In the genomic region with DNA sequence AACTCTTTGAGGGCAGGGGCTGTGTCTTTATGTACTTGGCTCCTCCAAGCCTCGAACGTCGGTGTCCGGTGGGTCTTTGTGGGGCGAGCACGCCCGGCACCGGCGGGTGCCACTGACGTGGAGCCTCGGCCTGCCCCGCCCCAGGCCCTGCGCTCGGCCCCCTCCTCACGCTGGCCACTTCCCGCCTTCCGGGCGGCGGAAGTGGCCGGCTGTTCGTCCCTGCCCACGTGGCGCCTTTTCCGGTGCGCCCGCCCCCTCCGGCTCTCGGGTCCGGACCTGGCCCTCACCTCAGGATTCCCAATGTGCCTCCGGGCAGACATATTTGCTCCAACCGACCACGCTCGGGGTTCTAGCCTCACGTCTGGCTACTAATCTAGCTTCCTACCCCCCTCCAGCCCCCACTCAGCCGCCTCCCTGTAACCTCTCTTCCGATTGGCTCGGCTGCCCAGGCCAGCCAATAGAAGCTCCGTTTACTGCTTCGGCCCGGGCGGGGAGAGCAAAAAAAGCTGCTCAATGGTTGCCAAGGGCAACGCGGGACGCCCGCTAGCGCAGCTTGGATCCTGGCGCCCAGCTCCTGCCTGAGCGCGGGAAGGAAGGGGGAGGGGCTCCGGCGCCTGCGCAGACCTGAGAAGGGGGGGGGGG, we compare ENCODE assay signal across 8 mouse cellular contexts. TPM values are rescaled to one million over a fixed set of nuclear protein-coding genes. Genes with fewer than 3 reads are reported as not detected.
A peak's percentile ranks its signal among the peaks of the same experiment; 100 is the strongest.
DNase-seq lines count a peak whose midpoint lies in the region; ATAC-seq and TF ChIP-seq lines count a peak whose summit lies in the region.

Gene Cep41, minus strand, starts transcription at position 400 of the 642 bp plus-strand sequence.

- under 1% methylated on average over 52 of the region's 52 CpGs for WGBS in forebrain, postnatal 0 days
- WGBS in lung, embryonic 15.5 days, result under 1% methylated on average over 48 of the region's 52 CpGs

- peak; percentile 94 for ATAC-seq in G1E (ENCODE audit: extremely low read depth, insufficient number of reproducible peaks, low FRiP score, poor library complexity, severe bottlenecking)
- ATAC-seq in forebrain, postnatal 0 days, result peak; percentile 99
- ATAC-seq in lung, embryonic 15.5 days (ENCODE audit: borderline replicate concordance, extremely low read depth, low FRiP score, low TSS enrichment), result peak; percentile 97

- H3K36me3 ChIP-seq in G1E (replicated peaks), result peaks cover 3% of the 10 kb centered on the region
- H3K36me3 ChIP-seq in forebrain, postnatal 0 days (ENCODE audit: insufficient read depth), result no peaks in the 10 kb centered on the region
- no peaks in the 10 kb centered on the region for H3K36me3 ChIP-seq in lung, embryonic 15.5 days

- TF ChIP-seq CTCF in G1E (IDR thresholded peaks at IDR 0.05; ENCODE audit: low read depth, low read length), result no peak
- no peak for TF ChIP-seq CTCF in forebrain, postnatal 0 days (IDR thresholded peaks at IDR 0.05; ENCODE audit: low read depth)

- H3K27ac ChIP-seq in forebrain, postnatal 0 days (ENCODE audit: low read depth, low read length), result peak within 1 kb of the TSS; percentile 89
- peak within 1 kb of the TSS; percentile 89 for H3K27ac ChIP-seq in lung, embryonic 15.5 days

- H3K27me3 ChIP-seq in G1E (ENCODE audit: insufficient read depth, low read length), result peaks cover 16% of the 10 kb centered on the region
- H3K27me3 ChIP-seq in forebrain, postnatal 0 days (ENCODE audit: insufficient read depth, low read length), result no peaks in the 10 kb centered on the region
- no peaks in the 10 kb centered on the region for H3K27me3 ChIP-seq in lung, embryonic 15.5 days

- H3K9me3 ChIP-seq in G1E (replicated peaks), result no peaks in the 10 kb centered on the region
- H3K9me3 ChIP-seq in forebrain, postnatal 0 days (ENCODE audit: low read length), result no peaks in the 10 kb centered on the region
- no peaks in the 10 kb centered on the region for H3K9me3 ChIP-seq in lung, embryonic 15.5 days

- peak; percentile 99 for DNase-seq in G1E (ENCODE audit: low spot score)
- DNase-seq in cerebellum, adult 18-20 months, result peak; percentile 96 to 98
- peak; percentile 99 for DNase-seq in forebrain, postnatal 0 days
- peak; percentile 98 for DNase-seq in heart, postnatal 4 days
- peak; percentile 96 to 98 for DNase-seq in layer of hippocampus, adult 8-10 months (ENCODE audit: low spot score in 2 of 2)
- peak; percentile 94 for DNase-seq in ovary, adult 18-20 months (ENCODE audit: low spot score)
- DNase-seq in thymus, postnatal 0 days (ENCODE audit: low spot score), result peak; percentile 94

- peak within 1 kb of the TSS; percentile 76 for H3K9ac ChIP-seq in forebrain, postnatal 0 days
- H3K9ac ChIP-seq in lung, embryonic 15.5 days, result peak within 1 kb of the TSS; percentile 53

- peak within 1 kb of the TSS; percentile 80 for H3K4me2 ChIP-seq in forebrain, postnatal 0 days (ENCODE audit: low read depth)
- peak within 1 kb of the TSS; percentile 58 for H3K4me2 ChIP-seq in lung, embryonic 15.5 days

- peak within 1 kb of the TSS; percentile 76 for H3K4me3 ChIP-seq in G1E (ENCODE audit: low read depth, low read length)
- peak within 1 kb of the TSS; percentile 46 for H3K4me3 ChIP-seq in forebrain, postnatal 0 days (ENCODE audit: low read depth, low read length)
- peak within 1 kb of the TSS; percentile 50 for H3K4me3 ChIP-seq in lung, embryonic 15.5 days

- peaks cover 22% of the 10 kb centered on the region for H3K4me1 ChIP-seq in G1E (ENCODE audit: insufficient read depth, low read depth, low read length)
- H3K4me1 ChIP-seq in forebrain, postnatal 0 days (ENCODE audit: insufficient read depth), result peaks cover 17% of the 10 kb centered on the region
- peaks cover 26% of the 10 kb centered on the region for H3K4me1 ChIP-seq in lung, embryonic 15.5 days

RNA-seq across cellular contexts. Expression of gene Cep41, which starts in this region (rescaled TPM):
- total RNA-seq in G1E (2014; fragmentation: Nextera tagmentation) (18.3 and 28.3 TPM in 2 replicates), G1E (2017) (8.8 and 14.6 TPM in 2 replicates)
- polyA plus RNA-seq in G1E (2012), result 32.6 and 34.5 TPM in 2 replicates
- 10.2 and 14.1 TPM in 2 replicates for total RNA-seq in forebrain, postnatal 0 days (2014; rRNA removed)
- polyA plus RNA-seq in forebrain, postnatal 0 days (2015; fragmentation: Nextera tagmentation; extraction: Ambion mirVana), result 8.8 and 10.6 TPM in 2 replicates
- 1 to 10 TPM; 4.2 to 8.0 TPM for total RNA-seq in heart, postnatal 4 days (2021)
- 1 to 10 TPM; 5.2 to 8.1 (median 6.7) TPM for total RNA-seq in layer of hippocampus, adult 8-10 months (2022)
- 12.1 and 13.0 TPM in 2 replicates for polyA plus RNA-seq in lung, embryonic 15.5 days (2015; fragmentation: Nextera tagmentation; extraction: Ambion mirVana)
- polyA plus RNA-seq in thymus, postnatal 0 days (2015; fragmentation: Nextera tagmentation; extraction: Ambion mirVana), result 14.1 and 15.0 TPM in 2 replicates

Comparison
In these comparisons a context has a peak if more than half of its experiments do, and no peak if none do; other contexts are left out.
1. Peak in every context shown above with its lines: DNase-seq, ATAC-seq, H3K4me3 ChIP-seq and H3K27ac ChIP-seq.